Mouse (Mus musculus): ENCODE results near the gene Gm21961. TPM values are rescaled to one million over a fixed set of nuclear protein-coding genes. Genes with fewer than 3 reads are reported as not detected.

Gm21961 gene
- polyA plus RNA-seq, 2 experiments, result not detected

DNA sequence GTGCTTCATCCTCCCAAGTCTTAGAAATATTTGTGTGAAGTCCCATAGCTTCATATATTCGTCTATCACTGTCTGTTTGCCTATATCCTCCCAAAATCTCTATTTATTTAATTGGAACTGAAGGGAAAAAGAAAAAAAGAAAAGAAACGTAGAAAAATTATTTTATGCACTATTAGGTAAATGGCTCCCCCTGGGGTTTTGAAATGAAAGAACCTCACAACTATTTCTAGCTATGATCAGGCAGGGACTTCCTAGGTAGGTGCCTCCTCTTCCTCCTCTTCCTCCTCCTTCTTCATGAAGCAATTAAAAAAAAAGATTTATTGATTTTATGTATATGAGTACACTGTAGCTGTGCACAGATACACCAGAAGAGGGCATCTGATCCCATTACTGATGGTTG lies 34.7 kb downstream of the Gm21961 start:
- no peak for ATAC-seq (ENCODE audit: low FRiP score, low read depth)
- DNase-seq (ENCODE audit: low spot score), result no peak
- H3K27ac ChIP-seq (replicated peaks; ENCODE audit: low read depth, low read length), result no peak overlapping the region
- no peaks in the 10 kb centered on the region for H3K9me3 ChIP-seq (ENCODE audit: control insufficient read depth, low read length)
- no peak overlapping the region for H3K4me2 ChIP-seq (replicated peaks; ENCODE audit: low read depth, low read length, severe bottlenecking)
- no peaks in the 10 kb centered on the region for H3K36me3 ChIP-seq (ENCODE audit: control insufficient read depth, insufficient read depth, low read length)
- no peak overlapping the region for H3K4me3 ChIP-seq (replicated peaks; ENCODE audit: low read length)
- TF ChIP-seq POLR2A (IDR thresholded peaks at IDR 0.05; ENCODE audit: borderline replicate concordance, extremely low read depth, insufficient read depth, insufficient read length), result no peak
- H3K4me1 ChIP-seq (ENCODE audit: control insufficient read depth, insufficient read depth, low read length), result no peaks in the 10 kb centered on the region
- H3K9ac ChIP-seq (ENCODE audit: low read depth, low read length, severe bottlenecking), result no peak overlapping the region
- H3K27me3 ChIP-seq (ENCODE audit: control insufficient read depth, insufficient read depth, low read length), result no peaks in the 10 kb centered on the region
- 66% methylated on average over 2 of the region's 2 CpGs for WGBS

DNA sequence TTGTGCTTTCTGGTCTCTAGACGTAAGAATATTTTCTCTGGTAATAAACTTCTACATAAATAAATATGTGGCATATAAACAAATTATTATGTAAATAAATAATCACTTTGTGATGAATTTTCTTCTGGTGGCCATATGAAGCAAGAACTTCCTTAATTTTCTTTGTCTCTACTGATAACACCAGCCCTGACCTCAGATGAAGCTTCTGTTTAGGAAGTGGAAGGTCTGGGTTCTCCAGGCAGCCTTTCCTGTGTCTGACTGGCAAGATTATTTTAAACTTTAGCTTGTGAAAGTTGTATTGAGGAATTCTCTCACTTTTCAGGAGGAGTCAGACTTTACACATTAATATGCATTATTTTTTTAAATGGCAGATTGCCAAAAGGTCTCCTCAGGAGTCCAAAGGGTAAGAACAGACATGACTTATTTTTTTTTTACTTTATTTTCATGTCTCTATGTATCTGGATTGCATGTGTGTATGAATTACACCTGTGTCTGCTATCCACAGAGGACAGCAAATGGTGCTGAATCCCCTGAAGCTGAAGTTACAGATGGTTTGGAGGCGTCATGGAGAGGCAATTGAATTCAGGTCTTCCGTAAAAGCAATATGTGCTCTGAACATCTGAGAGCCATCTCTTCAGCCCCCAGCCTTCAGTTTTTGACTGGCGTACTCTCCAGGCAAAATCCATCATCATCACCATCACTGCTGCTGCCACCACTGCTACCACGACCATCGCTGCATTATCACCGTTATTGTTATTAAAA lies 38.5 kb downstream of the Gm21961 start:
- Histone ChIP-seq H3K4me1 (ENCODE audit: control insufficient read depth, insufficient read depth, low read length) (no peaks in the 10 kb centered on the region), H3K9ac (ENCODE audit: low read depth, low read length, severe bottlenecking) (no peak overlapping the region), H3K27ac (replicated peaks; ENCODE audit: low read depth, low read length) (no peak overlapping the region), H3K36me3 (ENCODE audit: control insufficient read depth, insufficient read depth, low read length) (no peaks in the 10 kb centered on the region), H3K4me2 (replicated peaks; ENCODE audit: low read depth, low read length, severe bottlenecking) (no peak overlapping the region), H3K27me3 (ENCODE audit: control insufficient read depth, insufficient read depth, low read length) (no peaks in the 10 kb centered on the region), H3K4me3 (replicated peaks; ENCODE audit: low read length) (no peak overlapping the region), H3K9me3 (ENCODE audit: control insufficient read depth, low read length) (no peaks in the 10 kb centered on the region)
- no peak for TF ChIP-seq POLR2A (IDR thresholded peaks at IDR 0.05; ENCODE audit: borderline replicate concordance, extremely low read depth, insufficient read depth, insufficient read length)
- 84% methylated on average over 7 of the region's 7 CpGs for WGBS
- no peak for ATAC-seq (ENCODE audit: low FRiP score, low read depth)
- DNase-seq (ENCODE audit: low spot score), result no peak

Other genes starting within 250 kb of the Gm21961 start
- not detected in 2 replicates for gene Gm21798, start 197.2 kb downstream of the Gm21961 start, polyA plus RNA-seq (2012; rRNA removed)
- gene Gm21798, start 197.2 kb downstream of the Gm21961 start, polyA plus RNA-seq (2014; fragmentation: Nextera tagmentation; extraction: Ambion mirVana), result not detected in 2 replicates